Mouse (Mus musculus) G1E (cell line): ENCODE data around the gene Itsn1.

Source experiments
- CTCF ChIP-seq: IDR thresholded peaks from 2 replicates; pipeline ENCODE4 v1.5.1; 2012; ENCODE audit warnings: low read depth, low read length, inconsistent platforms, mixed read lengths
- GATA1 ChIP-seq: IDR thresholded peaks from 2 replicates; pipeline ENCODE4 v1.6.1; 2012; ENCODE audit warnings: borderline replicate concordance, low read length, inconsistent platforms, mixed read lengths
- POLR2AphosphoS5 ChIP-seq: IDR thresholded peaks from 2 replicates; pipeline ENCODE4 v1.6.1; 2012; ENCODE audit warnings: low read depth, low read length, inconsistent platforms; ENCODE audit not compliant: insufficient replicate concordance
- TAL1 ChIP-seq: conservative IDR thresholded peaks from 2 replicates; pipeline ENCODE4 v1.6.1; 2012; ENCODE audit warnings: low read depth, low read length, inconsistent platforms, mixed read lengths

- TF ChIP-seq CTCF (no peak), TAL1 (no peak), POLR2AphosphoS5 (no peak), GATA1 (no peak)
Observed at GRCm38 (mm10) chr16:91938141-91938540, 209.1 kb downstream of the Itsn1 start.
